Mouse (Mus musculus) spleen, adult 2 months (tissue): ENCODE measurements around the gene Ints11. TPM values are rescaled to one million over a fixed set of nuclear protein-coding genes. Genes with fewer than 3 reads are reported as not detected.

ENCODE experiments used
- DNase-seq, 2 experiments: peaks; one replicate each; pipeline versions ENCODE4 v3.0.0 to v3.0.0-alpha.2; 2012 to 2021; ENCODE audit warnings: low spot score in 2 of 2, low read depth in 1 of 2
- H3K27ac ChIP-seq: fragments of 200-500 bp; 2 replicates; pipeline ENCODE4 v1.5.1; 2012; ENCODE audit warnings: low read length, inconsistent platforms; ENCODE audit not compliant: insufficient read depth
- H3K27me3 ChIP-seq: fragments of 200-500 bp; 2 replicates; pipeline ENCODE4 v1.6.1; 2012; ENCODE audit warnings: mild to moderate bottlenecking, moderate library complexity, low read length, inconsistent platforms; ENCODE audit not compliant: control insufficient read depth, insufficient read depth
- H3K36me3 ChIP-seq: fragments of 200-500 bp; 2 replicates; pipeline ENCODE4 v1.6.1; 2012; ENCODE audit warnings: mild to moderate bottlenecking, low read length, inconsistent platforms; ENCODE audit not compliant: control insufficient read depth, insufficient read depth
- H3K4me1 ChIP-seq: fragments of 200-500 bp; 2 replicates; pipeline ENCODE4 v1.6.1; 2011; ENCODE audit warnings: inconsistent platforms; ENCODE audit not compliant: control insufficient read depth, insufficient read depth, insufficient read length
- H3K4me3 ChIP-seq: fragments of 200-500 bp; 2 replicates; pipeline ENCODE4 v1.5.1; 2011; ENCODE audit warnings: mild to moderate bottlenecking, inconsistent platforms; ENCODE audit not compliant: insufficient read depth, insufficient read length; ENCODE audit errors: extremely low read depth
- CTCF ChIP-seq: fragments of 200-500 bp; IDR thresholded peaks from 2 replicates; pipeline ENCODE4 v1.5.1; 2011; ENCODE audit warnings: mild to moderate bottlenecking, inconsistent platforms; ENCODE audit not compliant: insufficient read depth, insufficient read length, insufficient replicate concordance; ENCODE audit errors: extremely low read depth
- POLR2A ChIP-seq: fragments of 200-500 bp; IDR thresholded peaks from 2 replicates; pipeline ENCODE4 v1.6.1; 2011; ENCODE audit warnings: low read depth, low read length, inconsistent platforms
- WGBS: fragments of 180-500 bp; shearing (Covaris S2); methylation state at CpG from one replicate; pipeline ENCODE4 v1.1.7; 2018; 5-methylcytosine and 5-hydroxymethylcytosine counted together
- polyA plus RNA-seq: library from polyadenylated mRNA; depleted of rRNA; stranded (reverse); fragments of >200 nt; gene quantifications from 2 replicates; pipeline ENCODE4 v1.2.3, GENCODE M21; 2012

Gene Ints11
- polyA plus RNA-seq, 1 experiment: 31.8 TPM

GRCm38 (mm10) chr4:155831831-155832230 is 37.5 kb upstream of the Ints11 start:
- no peak for TF ChIP-seq POLR2A
- TF ChIP-seq CTCF: no peak
- WGBS: under 1% methylated on average over 25 of the region's 25 CpGs
- Histone ChIP-seq H3K27me3 (no peaks in the 10 kb centered on the region), H3K36me3 (no peaks in the 10 kb centered on the region), H3K4me1 (peaks cover 9% of the 10 kb centered on the region; the same call in 1 of the 2 replicates), H3K4me3 (peak overlapping the region; percentile 91), H3K27ac (peak overlapping the region; percentile 86)
- DNase-seq: no peak

- TF ChIP-seq POLR2A: no peak
- no peaks in the 10 kb centered on the region for H3K36me3 ChIP-seq
- H3K4me3 ChIP-seq: peak overlapping the region; percentile 91
- no peak for DNase-seq
- H3K27me3 ChIP-seq: no peaks in the 10 kb centered on the region
- H3K27ac ChIP-seq: peak overlapping the region; percentile 86; the same call in 1 of the 2 replicates
- WGBS: 56% methylated on average over 10 of the region's 10 CpGs
- H3K4me1 ChIP-seq: peaks cover 9% of the 10 kb centered on the region; the same call in 1 of the 2 replicates
Observed at GRCm38 (mm10) chr4:155832321-155832720, 37.0 kb upstream of the Ints11 start.

- no peak overlapping the region for H3K4me3 ChIP-seq
Observed at GRCm38 (mm10) chr4:155833234-155833633, 36.1 kb upstream of the Ints11 start.

GRCm38 (mm10) chr4:155833836-155834235 is 35.5 kb upstream of the Ints11 start:
- peak; percentile 34 to 58 for DNase-seq
- Histone ChIP-seq H3K36me3 (no peaks in the 10 kb centered on the region), H3K27ac (peak overlapping the region; percentile 23; the same call in 1 of the 2 replicates), H3K4me1 (peaks cover 9% of the 10 kb centered on the region; the same call in 1 of the 2 replicates), H3K4me3 (no peak overlapping the region), H3K27me3 (no peaks in the 10 kb centered on the region)
- TF ChIP-seq POLR2A (no peak), CTCF (no peak; the same call in 1 of the 2 replicates)
- 43% methylated on average over 2 of the region's 2 CpGs for WGBS

More at GRCm38 (mm10) chr4:155833234-155833633, 36.1 kb upstream of the Ints11 start:
- H3K27ac ChIP-seq: no peak overlapping the region
- H3K36me3 ChIP-seq: no peaks in the 10 kb centered on the region
- no peaks in the 10 kb centered on the region for H3K27me3 ChIP-seq
- TF ChIP-seq CTCF (no peak), POLR2A (no peak)
- no peak for DNase-seq
- 82% methylated on average over 4 of the region's 4 CpGs for WGBS
- peaks cover 9% of the 10 kb centered on the region; the same call in 1 of the 2 replicates for H3K4me1 ChIP-seq

- Histone ChIP-seq H3K36me3 (no peaks in the 10 kb centered on the region), H3K27ac (peak overlapping the region; percentile 28; the same call in 1 of the 2 replicates), H3K27me3 (no peaks in the 10 kb centered on the region), H3K4me3 (no peak overlapping the region), H3K4me1 (peaks cover 14% of the 10 kb centered on the region; the same call in 1 of the 2 replicates)
- 31% methylated on average over 11 of the region's 11 CpGs for WGBS
- TF ChIP-seq POLR2A: no peak
- no peak for DNase-seq
Observed at GRCm38 (mm10) chr4:155837404-155838010, 31.8 kb upstream of the Ints11 start.

GRCm38 (mm10) chr4:155838187-155839153 is 30.9 kb upstream of the Ints11 start:
- Histone ChIP-seq H3K27ac (peak overlapping the region; percentile 28), H3K4me1 (peaks cover 13% of the 10 kb centered on the region; the same call in 1 of the 2 replicates), H3K4me3 (no peak overlapping the region), H3K36me3 (no peaks in the 10 kb centered on the region), H3K27me3 (no peaks in the 10 kb centered on the region)
- no peak for TF ChIP-seq POLR2A
- WGBS: 71% methylated on average over 8 of the region's 8 CpGs
- DNase-seq: no peak
